In the genomic region with DNA sequence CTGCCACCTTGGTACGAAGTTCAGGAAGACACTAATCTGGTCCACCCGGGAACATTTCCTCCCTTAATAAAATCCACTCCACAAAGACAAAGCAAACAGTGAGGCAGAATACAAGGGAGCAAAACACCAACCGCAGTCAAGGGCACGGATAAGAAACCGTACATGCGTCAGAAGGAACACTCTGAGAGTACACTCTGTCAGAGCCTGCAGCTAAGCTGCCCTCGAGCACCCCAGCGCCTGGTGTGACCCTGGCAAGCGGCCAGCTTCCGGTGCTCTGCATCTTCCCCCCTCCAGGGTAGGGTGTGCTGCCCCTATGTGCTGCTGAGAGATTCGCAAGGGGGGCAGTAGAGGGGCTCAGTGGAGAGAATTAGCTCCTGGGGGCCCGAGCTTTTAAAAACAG, we compare ENCODE assay signal across 9 mouse cellular contexts. TPM values are rescaled to one million over a fixed set of nuclear protein-coding genes. Genes with fewer than 3 reads are reported as not detected.
A peak's percentile ranks its signal among the peaks of the same experiment; 100 is the strongest.
DNase-seq lines count a peak whose midpoint lies in the region; ATAC-seq and TF ChIP-seq lines count a peak whose summit lies in the region.
"Had no signal": no experiment of that assay in that cellular context is flagged by ENCODE, and none has a peak within 500 bp of the region (broad histone marks: within the 10 kb centered on the region; RNA-seq: fewer than 3 reads in every experiment).

No protein-coding gene starts in this region.

- peak overlapping the region; percentile 38 for H3K4me2 ChIP-seq in limb, embryonic 13.5 days (replicated peaks)
- no peak overlapping the region for H3K4me2 ChIP-seq in midbrain, postnatal 0 days (ENCODE audit: low read depth, low read length, poor library complexity, severe bottlenecking)

- no peak for TF ChIP-seq CTCF in midbrain, postnatal 0 days (IDR thresholded peaks at IDR 0.05)

- no peak overlapping the region for H3K4me3 ChIP-seq in limb, embryonic 13.5 days
- no peak overlapping the region for H3K4me3 ChIP-seq in midbrain, postnatal 0 days (ENCODE audit: low read depth, low read length)

- peak; percentile 52 for DNase-seq in left cerebral cortex, postnatal 4 days
- no peak for DNase-seq in left cerebral cortex, adult 8-10 months (ENCODE audit: low spot score in 2 of 2)
- DNase-seq in brain, adult 2 months (ENCODE audit: low read depth, low spot score): peak; percentile 33
- DNase-seq in heart, postnatal 10 days: peak; percentile 29 to 53
- peak; percentile 22 for DNase-seq in midbrain, postnatal 0 days (ENCODE audit: low spot score)
- no peak for DNase-seq in MN1 (ENCODE audit: low spot score)
- DNase-seq in cerebellum, adult 11-12 months: no peak

- peak overlapping the region; percentile 32; the same call in 1 of the 2 replicates for H3K9ac ChIP-seq in limb, embryonic 13.5 days
- no peak overlapping the region for H3K9ac ChIP-seq in midbrain, postnatal 0 days (replicated peaks; ENCODE audit: low read length, poor library complexity, severe bottlenecking)

- peaks cover 11% of the 10 kb centered on the region for H3K4me1 ChIP-seq in limb, embryonic 13.5 days
- no peaks in the 10 kb centered on the region for H3K4me1 ChIP-seq in midbrain, postnatal 0 days (ENCODE audit: insufficient read depth, low read length)

- intact Hi-C loops in left cerebral cortex, postnatal 4 days (cut with DNase I): no loop called here
- intact Hi-C loops in heart, postnatal 10 days (cut with DNase I): no loop called here

- H3K27ac ChIP-seq in limb, embryonic 13.5 days: peak overlapping the region; percentile 16; the same call in 1 of the 2 replicates
- H3K27ac ChIP-seq in midbrain, postnatal 0 days (ENCODE audit: low read depth, low read length): no peak overlapping the region
- H3K27ac ChIP-seq: macrophage had no signal

- WGBS in limb, embryonic 13.5 days: 10% methylated on average over 12 of the region's 12 CpGs
- 33% methylated on average over 12 of the region's 12 CpGs for WGBS in midbrain, postnatal 0 days

- no peak for ATAC-seq in limb, embryonic 13.5 days (ENCODE audit: low FRiP score, low read depth)
- no peak for ATAC-seq in midbrain, postnatal 0 days (ENCODE audit: low FRiP score)

- peaks cover 4% of the 10 kb centered on the region; the same call in 1 of the 2 replicates for H3K9me3 ChIP-seq in limb, embryonic 13.5 days
- no peaks in the 10 kb centered on the region for H3K9me3 ChIP-seq in midbrain, postnatal 0 days (ENCODE audit: low read length)

- H3K36me3 ChIP-seq in limb, embryonic 13.5 days: no peaks in the 10 kb centered on the region
- H3K36me3 ChIP-seq in midbrain, postnatal 0 days (ENCODE audit: insufficient read depth, low read length): no peaks in the 10 kb centered on the region

- no peaks in the 10 kb centered on the region for H3K27me3 ChIP-seq in limb, embryonic 13.5 days
- no peaks in the 10 kb centered on the region for H3K27me3 ChIP-seq in midbrain, postnatal 0 days (ENCODE audit: insufficient read depth, low read length)

RNA-seq across cellular contexts. Expression of a gene that starts 50.2 kb away (rescaled TPM):
- total RNA-seq in left cerebral cortex, postnatal 4 days (2021): 100 to 1,000 TPM; 682 to 756 TPM
- total RNA-seq in left cerebral cortex, adult 8-10 months (2022): 100 to 1,000 TPM; 546 to 598 (median 563) TPM
- total RNA-seq in heart, postnatal 10 days (2021): 100 to 1,000 TPM; 730 to 733 TPM
- polyA plus RNA-seq in limb, embryonic 13.5 days (2015; fragmentation: Nextera tagmentation; extraction: Ambion mirVana): 514 and 521 TPM in 2 replicates
- total RNA-seq in midbrain, postnatal 0 days (2014; rRNA removed): 273 and 342 TPM in 2 replicates
- 346 and 367 TPM in 2 replicates for polyA plus RNA-seq in midbrain, postnatal 0 days (2015; fragmentation: Nextera tagmentation; extraction: Ambion mirVana)

Comparison
In these comparisons a context has a peak if more than half of its experiments do, and no peak if none do; other contexts are left out.
1. DNase-seq: peak in left cerebral cortex, postnatal 4 days (single experiment), brain, adult 2 months (single experiment), heart, postnatal 10 days (2 of 2) and midbrain, postnatal 0 days (single experiment); none in left cerebral cortex, adult 8-10 months (0 of 2), MN1 (single experiment) and cerebellum, adult 11-12 months (single experiment).